Mouse (Mus musculus) brain, embryonic 14.5 days (tissue): ENCODE results near the gene Arl5a.

Experiments used
- CTCF ChIP-seq: fragments of 200-500 bp; IDR thresholded peaks from 2 replicates; pipeline ENCODE4 v1.5.1; 2012; ENCODE audit warnings: inconsistent platforms, mild to moderate bottlenecking, moderate library complexity, borderline replicate concordance; ENCODE audit not compliant: insufficient read depth, insufficient read length; ENCODE audit errors: extremely low read depth
- POLR2A ChIP-seq: fragments of 200-500 bp; IDR thresholded peaks from 2 replicates; pipeline ENCODE4 v1.6.1; 2012; ENCODE audit warnings: mild to moderate bottlenecking, inconsistent platforms, borderline replicate concordance; ENCODE audit not compliant: poor library complexity, insufficient read depth, insufficient read length, severe bottlenecking; ENCODE audit errors: extremely low read depth

- TF ChIP-seq POLR2A (peak; percentile 92), CTCF (no peak)
Observed at GRCm38 (mm10) chr2:52424747-52425522, at the start of gene Arl5a.
